Mouse (Mus musculus) CD4-positive helper T cell, adult 2 months (primary cell): Measurements from ENCODE around the gene Esr1.

Source experiments
- DNase-seq: peaks from one replicate; pipeline ENCODE4 v3.0.0-alpha.2; 2012; ENCODE audit warnings: low read depth, missing footprints, low spot score

Gene Esr1

DNA sequence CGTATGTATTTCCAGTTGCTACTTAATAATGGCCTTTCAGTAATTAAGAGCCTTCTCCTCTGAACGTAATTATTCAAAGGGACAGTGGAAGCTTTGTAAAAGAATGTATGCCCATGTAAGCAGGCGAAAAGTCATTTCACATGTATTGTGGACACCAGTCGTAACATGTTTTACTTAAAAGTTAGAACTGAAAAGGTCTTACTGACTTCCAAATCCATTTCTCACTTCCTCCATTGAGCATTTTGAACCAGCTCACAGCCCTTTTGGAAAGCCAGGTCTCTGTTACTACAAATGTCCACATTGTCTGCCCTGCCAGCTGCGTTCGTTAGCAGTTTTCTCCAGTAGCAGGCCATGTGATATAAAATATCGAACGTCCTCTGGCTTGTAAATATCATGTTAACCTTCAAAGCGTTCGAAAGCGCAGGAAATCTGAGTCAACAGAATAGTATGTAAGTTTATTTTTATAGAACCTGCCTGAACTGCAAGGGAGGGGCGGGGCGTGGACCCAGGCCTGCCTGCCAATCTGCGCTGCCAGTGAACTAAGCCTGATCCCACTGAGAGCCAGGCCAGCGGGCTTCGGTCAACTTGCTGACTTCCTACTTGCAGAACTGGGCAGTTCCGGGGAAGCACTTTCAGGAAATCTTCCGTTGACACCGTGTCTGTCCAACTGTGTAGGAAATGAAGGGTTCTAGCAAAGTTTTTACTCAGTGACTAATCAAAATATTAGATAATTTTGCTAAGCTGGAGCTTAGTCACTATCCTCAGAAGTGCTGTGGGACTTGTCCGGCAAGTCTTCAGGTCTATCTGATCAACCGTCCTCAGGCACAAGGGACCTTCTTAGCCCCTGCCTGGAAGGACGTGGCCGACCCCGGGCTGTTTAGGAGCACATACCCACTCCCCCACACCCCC is 9.5 kb downstream of the Esr1 start:
- no peak for DNase-seq

DNA sequence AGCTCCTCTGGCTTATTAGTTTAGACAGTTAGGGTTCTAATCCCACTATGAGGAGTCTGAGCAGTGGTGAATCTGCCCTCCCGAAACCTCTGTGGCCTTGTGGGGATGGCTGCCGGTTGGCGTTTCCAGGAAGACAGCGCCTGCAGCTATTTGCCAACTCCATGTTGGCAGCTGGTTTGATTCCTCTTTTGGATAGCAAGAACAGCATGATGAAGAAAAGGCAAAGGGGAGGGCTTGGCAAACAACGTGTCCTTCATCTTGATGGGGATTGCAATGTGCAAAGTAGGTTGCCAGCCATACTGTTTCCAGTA is 10.1 kb downstream of the Esr1 start:
- no peak for DNase-seq

DNA sequence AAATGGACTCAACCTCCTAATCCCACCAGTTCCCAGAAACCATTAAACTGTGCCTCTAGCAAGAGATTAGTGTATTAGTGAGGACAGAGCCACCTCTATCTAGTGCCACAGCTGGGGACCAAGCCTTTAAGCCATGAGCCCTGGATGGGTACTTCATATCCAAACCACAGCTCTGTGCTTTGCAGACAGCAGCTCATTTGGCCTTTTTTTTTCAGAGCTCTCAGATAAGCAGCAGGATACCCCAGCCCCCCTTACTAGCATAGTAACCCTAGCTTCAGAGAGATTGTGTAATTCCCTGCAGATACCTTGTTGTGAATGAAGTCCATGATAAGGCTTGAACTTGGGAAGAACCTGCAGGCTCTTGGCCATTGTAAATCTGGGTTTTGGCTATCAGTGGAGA is 11.9 kb downstream of the Esr1 start:
- DNase-seq, result no peak

DNA sequence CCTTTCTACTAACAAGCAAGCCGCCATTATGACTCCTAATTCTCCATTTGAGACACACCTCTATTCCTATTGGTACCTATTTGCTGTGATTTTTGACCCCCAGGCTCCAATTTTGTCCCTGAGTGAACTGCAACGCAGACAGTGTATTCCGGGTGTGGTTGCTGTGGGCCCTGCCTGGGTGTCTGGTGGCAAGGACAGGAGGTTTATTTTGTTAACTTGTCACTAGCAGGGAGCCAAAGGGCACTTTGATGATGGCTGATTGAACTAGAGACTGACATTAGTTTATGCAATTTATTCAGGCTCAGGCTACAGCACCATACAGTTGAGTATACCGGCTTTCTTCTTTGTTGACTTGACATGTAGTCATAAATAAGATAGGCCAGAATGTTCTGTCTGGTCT is 13.2 kb downstream of the Esr1 start:
- DNase-seq, result no peak

DNA sequence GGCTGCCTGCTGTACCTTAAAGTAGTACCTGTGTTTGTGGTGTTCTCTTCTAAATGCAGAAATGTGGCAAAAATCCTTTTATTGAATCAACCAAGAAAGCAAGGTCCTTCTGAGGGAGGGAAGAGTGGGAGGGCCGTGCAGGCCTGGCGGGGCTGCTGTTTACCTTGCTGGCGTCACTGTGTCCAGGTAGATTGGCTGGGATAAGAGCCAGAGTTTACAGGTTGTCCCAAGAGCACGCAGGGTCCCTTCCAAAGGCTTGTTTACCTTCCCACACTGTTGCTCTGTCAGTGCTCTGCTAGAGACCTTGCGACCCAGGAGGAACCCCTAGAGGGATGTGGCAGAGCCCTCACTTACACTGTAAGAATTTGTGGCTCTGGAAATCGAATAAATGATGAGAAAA is 13.9 kb downstream of the Esr1 start:
- no peak for DNase-seq

DNA sequence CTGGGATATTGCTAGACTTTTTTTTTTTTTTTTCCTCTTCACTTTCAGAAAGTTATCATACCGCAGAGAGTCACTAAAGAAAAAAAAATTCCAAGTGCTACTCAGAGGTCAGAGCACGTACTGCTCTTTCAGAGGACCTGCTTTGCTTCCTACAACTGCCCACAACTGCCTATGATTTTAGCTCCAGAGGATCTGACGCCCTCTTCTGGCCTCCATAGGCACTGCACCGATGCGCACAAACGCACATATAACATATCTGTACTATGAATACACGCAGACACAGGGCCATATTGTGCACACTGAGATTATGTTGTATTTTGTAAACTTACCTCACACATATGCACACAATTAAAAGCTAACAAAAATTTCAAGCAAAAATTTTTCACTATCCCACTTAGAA is 15.0 kb downstream of the Esr1 start:
- no peak for DNase-seq

DNA sequence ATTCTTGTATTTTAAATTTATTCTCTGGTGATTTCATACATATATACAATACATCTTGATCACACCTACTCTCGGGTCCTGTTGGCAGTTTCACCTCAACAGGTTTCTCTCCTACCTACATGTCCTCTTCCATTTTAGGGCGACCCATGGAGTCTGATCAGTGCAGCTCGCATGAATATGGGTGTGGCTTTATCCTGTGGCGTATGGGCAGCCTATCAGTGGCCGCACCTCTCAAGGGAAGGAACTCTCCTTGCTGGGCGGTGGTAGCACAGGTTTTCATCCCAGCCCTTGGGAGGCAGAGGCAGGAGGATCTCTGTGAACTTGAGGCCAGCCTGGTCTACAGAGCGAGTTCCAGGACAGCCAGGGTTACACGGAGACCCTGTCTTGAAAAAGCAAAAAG is 15.6 kb downstream of the Esr1 start:
- DNase-seq, result no peak

DNA sequence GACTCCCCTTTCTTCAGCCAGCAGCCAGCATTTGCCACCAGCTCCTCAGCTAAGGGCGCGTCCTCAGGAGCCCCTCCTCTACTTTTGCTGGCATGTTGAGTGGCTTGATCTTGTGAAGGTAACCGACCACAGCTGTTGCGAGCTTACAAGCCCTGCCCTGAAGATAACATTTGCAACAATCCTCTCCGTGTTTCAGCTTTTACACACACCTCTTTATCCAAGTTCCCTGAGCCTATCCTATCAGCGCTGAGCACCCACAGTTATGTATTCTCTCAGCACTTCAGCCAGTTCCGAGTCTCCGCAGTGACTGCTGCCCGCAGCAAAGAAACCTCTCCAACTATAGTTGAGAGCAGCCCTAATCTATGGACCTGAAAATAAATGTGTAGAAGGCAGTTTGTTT is 16.0 kb downstream of the Esr1 start:
- DNase-seq, result no peak

DNA sequence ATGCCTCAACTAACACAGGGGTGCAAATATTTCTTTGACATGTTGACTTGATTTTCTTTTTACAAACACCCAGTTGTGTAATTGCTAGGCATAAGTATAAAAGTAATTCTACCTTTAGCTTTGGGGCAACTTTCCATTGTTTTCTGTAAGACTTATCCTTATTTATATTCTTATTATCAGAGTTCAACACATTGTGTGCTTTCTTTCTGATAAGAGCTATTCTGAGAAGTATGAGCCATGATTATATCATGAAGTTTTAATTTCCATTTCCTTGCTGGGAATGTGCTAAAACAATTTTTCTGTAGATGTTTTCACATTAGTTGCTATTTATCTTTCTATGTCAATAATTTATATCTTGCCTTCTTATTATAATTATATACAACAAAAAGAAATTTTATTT is 17.9 kb downstream of the Esr1 start:
- DNase-seq, result no peak

DNA sequence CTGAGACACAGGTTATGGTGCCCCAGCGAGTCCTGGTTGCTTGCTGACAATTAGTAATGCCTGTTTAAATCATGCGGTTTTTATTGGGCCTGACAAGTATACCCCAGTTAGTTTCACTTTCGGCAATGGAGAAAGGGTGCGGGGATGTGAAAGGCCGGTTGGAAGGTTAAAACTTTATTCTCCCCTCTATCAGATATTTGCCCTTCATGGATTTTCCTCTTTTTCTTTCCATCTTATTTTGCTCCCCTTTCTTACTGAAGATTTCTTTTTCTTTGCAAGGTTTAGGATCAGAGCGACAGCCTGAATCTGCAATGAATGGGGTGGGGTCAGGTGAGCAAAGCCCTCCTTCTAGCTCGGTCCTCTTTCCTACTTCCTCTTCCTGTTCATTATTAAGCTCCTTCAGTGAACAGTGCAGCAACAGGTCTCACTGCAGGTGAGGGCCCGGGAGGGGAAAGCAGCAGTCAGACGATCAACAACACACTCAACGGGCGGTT is 20.9 kb downstream of the Esr1 start:
- DNase-seq, result peak; percentile 78

DNA sequence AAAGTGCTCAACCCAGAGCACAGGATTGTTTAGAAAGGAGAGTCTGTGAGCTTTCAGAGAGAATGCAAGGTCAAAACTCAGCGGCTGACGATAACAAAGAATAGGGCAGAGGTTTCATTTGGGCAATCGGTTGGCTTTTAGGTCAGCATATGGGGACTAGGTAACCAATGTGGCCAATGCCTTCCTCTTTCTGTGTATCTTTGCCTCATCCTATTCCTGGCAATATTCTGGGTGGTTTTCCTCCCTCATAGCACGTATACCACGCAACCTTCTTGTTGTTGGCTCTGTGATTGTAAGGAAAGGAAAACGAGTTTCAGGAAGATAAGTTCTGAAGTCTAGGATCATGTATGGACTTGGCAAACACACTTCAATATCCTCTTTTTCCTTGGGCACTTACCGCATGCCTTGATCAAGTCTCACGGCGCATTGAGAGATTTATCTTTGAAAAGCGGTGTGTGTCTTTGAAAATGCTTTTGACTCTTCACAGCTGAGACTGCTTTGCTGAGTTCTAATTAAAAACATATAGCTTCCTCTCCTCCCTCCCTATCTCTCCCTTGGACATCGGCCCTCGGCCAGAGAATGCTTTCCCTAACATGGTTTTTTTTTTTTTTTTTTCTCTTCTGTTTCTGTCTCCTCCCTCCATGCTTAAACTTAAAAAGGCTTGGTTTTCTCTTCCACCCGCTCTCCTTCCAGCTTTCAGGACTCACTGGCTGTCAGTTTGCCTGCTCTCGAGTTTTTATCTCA is 22.1 kb downstream of the Esr1 start:
- no peak for DNase-seq

DNA sequence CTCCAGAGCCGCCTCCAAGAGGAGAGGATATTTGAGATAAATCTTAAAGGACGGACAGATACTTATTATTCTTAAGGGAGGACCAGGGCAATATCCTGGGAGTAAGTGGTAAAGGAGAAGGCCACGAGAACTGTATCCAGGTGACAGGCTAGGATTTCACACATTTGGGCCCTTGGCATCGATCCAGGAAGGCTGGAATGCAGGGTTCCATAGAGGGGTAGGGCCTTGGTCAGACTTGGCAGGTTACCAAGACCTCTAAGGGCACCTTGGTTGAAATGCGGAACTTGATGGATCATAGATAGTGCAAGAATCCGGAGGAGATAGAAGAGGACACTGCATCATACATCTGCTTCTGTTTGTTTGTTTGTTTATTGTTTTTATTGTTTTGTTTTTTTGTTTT is 24.3 kb downstream of the Esr1 start:
- DNase-seq, result no peak

DNA sequence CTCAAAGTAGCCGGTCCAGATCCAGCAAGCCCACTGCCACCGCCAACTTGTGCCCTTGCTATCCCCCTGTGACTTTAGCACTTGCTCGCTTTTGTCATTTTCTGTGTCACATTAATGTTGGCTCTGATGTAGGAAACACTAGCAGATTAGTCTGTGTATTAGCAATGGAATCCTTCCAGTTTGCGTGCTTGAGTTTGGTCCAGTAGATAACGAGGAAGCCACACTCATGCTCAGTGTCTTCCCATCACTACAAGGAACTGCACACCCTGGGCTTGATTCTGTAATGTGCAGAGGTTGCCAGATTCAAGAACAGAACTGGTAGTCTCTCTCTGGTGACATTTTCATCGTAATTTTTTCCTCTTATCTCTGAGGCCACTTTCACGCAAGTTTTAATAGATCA is 34.7 kb downstream of the Esr1 start:
- no peak for DNase-seq

DNA sequence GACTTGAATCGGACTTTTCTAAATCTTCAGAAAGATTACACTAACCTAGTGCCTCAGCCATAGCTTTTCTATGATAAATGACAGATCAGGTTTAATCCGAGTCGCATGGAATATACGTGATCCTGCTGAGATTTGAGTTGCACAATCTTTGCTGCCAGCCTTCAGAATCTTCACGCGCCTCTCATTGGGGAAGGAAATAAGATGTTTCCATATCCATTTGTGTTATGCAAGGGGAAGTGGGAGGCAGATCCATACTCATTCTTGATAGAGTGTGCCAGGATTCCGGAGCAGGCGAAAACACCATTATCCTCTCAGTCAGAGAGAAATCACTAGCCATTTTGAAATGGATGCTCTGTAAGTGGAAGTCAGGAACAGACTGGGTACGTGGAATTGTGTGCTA is 35.5 kb downstream of the Esr1 start:
- DNase-seq, result no peak

DNA sequence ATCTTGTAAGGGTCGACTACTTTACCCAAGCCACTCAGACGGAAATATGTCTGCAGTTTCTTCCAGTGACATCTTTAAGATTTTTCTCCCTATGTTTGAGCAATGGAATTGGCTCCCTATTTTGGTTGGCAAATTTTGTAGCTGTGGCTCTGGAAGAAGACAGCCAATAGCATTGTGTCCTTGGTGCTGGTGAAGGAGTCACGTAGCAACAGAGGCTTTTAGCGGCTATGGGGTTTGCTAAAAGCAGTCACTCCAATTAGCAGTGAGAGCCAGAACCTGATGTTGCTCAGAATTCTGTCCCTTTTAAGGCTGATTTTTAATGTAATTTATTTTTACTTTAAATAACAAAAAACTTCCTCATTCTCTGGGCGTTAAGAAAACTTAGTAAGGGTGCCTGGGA is 54.0 kb downstream of the Esr1 start:
- no peak for DNase-seq

DNA sequence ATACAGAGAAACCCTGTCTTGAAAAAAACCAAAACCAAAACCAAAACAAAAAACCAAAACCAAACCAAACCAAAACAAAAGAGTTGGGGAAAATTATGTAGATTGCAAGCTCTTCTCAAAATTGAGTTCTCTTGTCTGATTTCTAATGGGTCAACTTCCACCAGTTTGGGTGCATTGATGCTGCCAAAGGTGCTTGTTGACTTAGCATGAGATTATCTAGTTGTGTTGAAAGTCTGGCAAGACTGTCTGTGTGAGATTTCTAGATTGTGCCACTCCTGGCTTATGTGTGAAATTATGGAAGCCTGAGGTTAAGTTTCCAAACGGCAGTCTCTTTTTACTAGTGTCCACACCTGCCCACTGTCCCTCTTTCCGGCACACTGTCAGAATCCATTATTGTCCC is 55.6 kb downstream of the Esr1 start:
- no peak for DNase-seq

DNA sequence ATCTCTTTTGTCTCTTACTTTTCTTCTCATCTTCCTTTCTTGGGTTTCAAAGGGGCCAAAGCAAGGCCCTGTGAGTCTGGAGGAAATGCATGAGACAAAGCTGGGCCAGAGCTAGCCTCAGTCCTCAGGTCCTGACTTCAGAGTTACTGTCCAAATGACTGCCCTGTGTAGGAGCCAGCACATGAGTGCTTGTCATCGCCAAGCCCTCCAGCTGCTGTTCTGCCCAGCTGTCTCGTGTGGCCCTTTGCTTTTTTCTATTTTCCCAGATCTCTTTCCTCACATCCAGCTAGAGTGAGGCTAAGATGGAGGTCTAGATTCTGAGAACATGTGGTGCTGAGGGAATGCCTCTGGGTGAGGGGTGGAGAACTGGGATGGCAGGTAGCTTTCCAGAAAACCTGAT is 58.7 kb downstream of the Esr1 start:
- no peak for DNase-seq

DNA sequence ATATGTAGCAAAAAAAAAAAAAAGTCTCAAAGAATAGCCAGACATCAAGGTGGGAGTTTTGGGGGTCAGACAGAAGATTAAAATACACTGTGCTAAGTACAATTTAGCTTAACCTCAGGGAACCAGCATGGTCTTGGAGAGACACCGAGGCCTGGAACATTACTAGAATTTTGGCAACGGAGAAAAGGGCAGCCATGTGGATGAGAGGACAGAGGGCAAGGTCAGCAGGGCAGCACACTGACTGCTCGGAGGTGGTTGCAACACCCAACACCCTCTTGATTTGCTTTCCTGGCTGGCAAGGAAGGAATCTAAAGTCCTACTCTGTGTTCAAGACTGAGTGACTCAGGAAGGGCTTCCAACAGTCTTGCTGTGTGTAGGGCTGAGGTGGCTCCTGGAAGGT is 60.5 kb downstream of the Esr1 start:
- DNase-seq, result no peak

DNA sequence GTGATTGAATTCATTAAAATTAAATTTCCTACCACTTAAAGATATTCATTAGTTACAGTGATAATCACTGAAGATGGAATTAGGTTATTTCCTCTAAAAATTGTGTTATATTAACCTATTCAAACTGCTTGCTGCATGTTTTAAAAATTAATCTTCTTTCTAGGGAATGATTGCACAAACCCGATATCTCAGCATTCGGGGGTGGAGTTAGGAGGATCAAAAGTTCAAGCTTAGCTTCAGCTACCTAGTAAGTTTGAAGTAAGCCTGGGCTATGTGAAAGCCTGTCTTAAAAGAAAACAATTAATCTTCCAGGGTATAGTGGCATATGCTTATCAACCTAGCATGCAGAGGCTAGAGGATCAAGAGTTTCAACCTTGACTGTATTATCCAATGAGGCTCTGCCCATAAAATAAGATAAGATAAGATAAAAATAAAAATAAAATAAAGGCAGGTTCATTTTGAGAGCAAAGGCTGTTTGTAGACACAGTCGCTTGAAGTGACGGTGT is 62.0 kb downstream of the Esr1 start:
- no peak for DNase-seq

DNA sequence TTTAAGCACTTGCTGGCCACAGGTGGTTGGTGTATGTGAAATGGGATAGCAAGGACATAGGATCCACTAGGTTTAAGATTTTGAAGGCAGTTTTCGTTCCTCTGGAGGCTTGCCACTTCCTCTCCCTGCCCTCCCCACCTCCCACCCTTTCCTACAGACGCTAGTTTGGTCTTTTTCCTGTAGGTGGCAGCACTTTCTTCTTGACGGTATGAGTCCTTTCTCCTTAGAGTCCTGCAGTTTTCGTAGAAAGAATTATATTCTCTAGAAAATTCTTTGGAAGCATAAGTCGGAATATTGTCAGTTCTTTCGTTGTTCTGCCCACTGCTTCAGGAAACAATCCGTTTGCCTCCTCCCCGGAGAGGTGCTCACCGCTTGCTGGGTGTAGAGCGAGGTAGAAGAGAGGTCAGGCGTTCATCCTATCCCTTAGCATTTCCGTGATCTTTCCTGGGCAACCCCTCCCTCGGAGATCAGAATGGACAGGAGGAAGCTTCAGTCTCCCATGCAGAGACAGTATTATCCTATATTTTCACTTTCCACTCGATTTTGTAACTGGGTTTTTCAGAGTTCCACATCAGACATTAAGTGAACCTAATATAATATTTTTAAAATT is 63.7 kb downstream of the Esr1 start:
- DNase-seq, result peak; percentile 20

DNA sequence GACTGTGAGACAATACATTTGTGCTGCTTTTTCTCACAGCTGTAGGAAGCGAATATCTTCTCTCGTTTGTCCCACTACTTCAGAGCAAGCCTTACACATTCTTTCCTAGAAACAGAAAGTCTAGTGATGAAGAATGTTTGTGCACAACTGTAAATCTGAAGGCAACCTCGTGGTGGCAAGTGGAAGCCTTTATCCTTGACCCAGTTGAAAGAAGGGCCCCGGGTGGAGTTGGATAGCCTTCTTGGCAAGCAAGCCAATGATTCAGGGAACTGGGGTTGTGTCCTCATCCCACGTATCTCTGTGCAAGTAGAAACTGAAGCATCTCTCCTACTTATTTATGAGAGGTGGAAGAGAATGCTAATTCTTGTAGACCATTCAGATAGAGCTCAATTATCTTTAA is 71.7 kb downstream of the Esr1 start:
- no peak for DNase-seq

DNA sequence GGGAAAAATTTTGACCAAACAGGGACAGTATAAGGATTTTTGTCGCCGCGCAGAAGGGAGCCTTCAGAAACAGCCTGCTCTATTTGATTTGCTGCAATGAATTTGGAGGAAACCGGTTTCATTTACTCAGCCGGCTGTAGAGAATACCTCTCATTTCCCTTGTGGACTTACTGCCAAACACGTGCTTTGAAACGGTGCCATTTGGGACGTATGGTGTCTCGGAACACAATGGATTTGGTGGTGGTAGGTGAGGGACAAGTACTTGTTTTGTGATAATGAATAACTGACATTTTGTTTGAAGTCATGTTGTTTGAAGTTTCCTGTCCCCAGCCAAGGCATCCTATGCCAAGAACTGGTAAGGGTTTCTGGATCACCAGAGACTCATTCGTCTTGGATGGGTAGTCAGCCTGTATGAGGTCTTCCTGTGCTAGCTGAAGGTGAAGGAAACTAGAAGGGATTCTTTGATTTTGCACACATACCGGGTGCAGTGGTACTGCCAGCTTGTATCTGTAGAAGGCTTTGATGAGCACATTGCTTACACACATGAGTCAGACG is 72.4 kb downstream of the Esr1 start:
- DNase-seq, result no peak
